Mouse (Mus musculus): ENCODE measurements around the gene Ppp1r32. TPM values are rescaled to one million over a fixed set of nuclear protein-coding genes. Genes with fewer than 3 reads are reported as not detected.

Gene Ppp1r32
- total and polyA plus RNA-seq, 2 experiments from 2014 or later = 5.0 to 7.8 TPM

DNA sequence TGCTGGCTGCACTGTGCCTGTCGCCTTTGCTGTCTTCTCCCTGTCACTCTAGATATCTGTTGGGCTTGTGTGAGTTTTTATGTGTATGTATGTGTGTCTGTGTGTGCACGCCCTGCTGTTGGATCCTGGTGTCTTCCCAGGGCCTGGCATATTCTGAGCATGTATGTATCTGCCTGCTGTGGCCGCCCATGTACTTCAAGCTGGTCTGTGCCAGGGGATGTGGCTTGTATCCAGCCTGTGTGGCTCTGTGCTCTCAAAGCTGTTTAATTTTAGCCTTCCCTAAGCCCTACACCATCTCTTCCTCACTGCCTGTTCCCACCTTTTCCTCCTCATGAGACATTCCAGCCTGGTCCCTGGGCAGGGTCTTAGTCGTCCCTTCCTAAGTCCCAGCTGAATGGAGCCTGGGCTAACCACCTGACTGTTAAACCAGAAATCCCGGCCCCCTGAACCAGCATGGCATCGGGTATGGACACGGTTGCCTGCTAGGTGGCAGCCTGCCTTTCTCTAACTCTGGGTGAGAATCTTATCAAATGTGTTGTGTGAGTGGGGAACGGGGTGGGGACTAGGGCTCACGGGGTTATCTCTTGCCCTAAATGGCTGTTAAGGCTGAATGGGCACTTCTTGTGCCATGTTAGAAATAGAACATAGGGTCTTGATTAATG lies 48.7 kb downstream of the Ppp1r32 start:
- H3K4me1 ChIP-seq (ENCODE audit: insufficient read depth, low read length) = no peaks in the 10 kb centered on the region
- H3K4me3 ChIP-seq (ENCODE audit: low read depth, low read length) = no peak overlapping the region
- DNase-seq (ENCODE audit: low spot score) (no peak), ATAC-seq (ENCODE audit: low FRiP score) (no peak)
- H3K36me3 ChIP-seq (ENCODE audit: insufficient read depth, low read length) = peaks cover 3% of the 10 kb centered on the region; the same call in 1 of the 2 replicates
- WGBS = 55% methylated on average over 9 of the region's 9 CpGs
- H3K9me3 ChIP-seq (ENCODE audit: low read length) = no peaks in the 10 kb centered on the region
- TF ChIP-seq CTCF (IDR thresholded peaks at IDR 0.05) = no peak
- no peak overlapping the region for H3K9ac ChIP-seq (replicated peaks; ENCODE audit: low read length, poor library complexity, severe bottlenecking)
- no peak overlapping the region for H3K27ac ChIP-seq (ENCODE audit: low read depth, low read length)
- no peak overlapping the region for H3K4me2 ChIP-seq (ENCODE audit: low read depth, low read length, poor library complexity, severe bottlenecking)
- H3K27me3 ChIP-seq (ENCODE audit: insufficient read depth, low read length) = no peaks in the 10 kb centered on the region

DNA sequence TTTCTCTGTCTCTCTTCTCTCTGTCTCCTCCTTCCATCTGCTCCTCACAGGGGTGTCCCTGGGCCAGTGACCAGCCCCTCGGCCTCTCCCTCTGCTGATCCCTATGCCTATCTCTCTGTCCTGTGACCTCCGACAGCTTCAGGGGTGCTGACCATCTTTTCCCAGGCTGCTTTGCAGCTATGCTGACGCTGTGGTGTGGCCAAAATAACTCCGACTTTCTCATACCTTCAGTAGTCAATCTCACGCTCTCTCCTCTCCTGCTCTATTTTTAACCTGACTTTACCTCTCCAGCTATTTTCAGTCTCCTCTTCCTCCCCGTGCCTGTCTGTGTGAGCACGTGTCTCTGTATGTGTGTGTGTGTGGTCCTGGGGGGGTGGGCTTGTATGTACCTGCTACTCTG lies 49.5 kb downstream of the Ppp1r32 start:
- TF ChIP-seq CTCF (IDR thresholded peaks at IDR 0.05) = no peak
- Histone ChIP-seq H3K4me1 (ENCODE audit: insufficient read depth, low read length) (no peaks in the 10 kb centered on the region), H3K36me3 (ENCODE audit: insufficient read depth, low read length) (0 out of 2 replicates have a peak, but pooled peaks cover 6% of the 10 kb centered on the region), H3K4me3 (ENCODE audit: low read depth, low read length) (no peak overlapping the region), H3K27ac (ENCODE audit: low read depth, low read length) (no peak overlapping the region), H3K4me2 (ENCODE audit: low read depth, low read length, poor library complexity, severe bottlenecking) (no peak overlapping the region), H3K27me3 (ENCODE audit: insufficient read depth, low read length) (no peaks in the 10 kb centered on the region), H3K9me3 (ENCODE audit: low read length) (no peaks in the 10 kb centered on the region), H3K9ac (replicated peaks; ENCODE audit: low read length, poor library complexity, severe bottlenecking) (0 out of 2 replicates have a peak overlapping the region, but pooled peaks have one; percentile 29)
- DNase-seq (ENCODE audit: low spot score) = no peak
- no peak for ATAC-seq (ENCODE audit: low FRiP score)
- 71% methylated on average over 7 of the region's 7 CpGs for WGBS

DNA sequence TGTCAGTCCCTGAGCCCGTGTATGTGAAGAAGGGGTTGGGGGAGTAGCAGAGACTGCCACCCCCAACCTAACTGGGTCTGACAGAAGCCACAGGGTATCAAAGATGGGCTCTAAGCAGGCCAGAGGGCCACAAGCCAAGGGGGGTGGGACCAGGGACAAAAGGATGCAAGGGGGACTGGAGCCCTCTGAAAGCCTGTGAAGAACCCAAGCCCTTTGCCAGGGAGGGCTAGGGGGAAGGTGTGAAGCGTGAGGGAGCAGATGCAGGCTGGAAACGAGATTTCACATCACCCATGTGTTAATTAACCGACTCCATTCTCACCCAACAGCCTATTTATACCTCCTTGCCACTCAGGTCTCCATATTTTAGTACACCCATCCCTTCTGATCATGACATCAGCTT lies 50.9 kb downstream of the Ppp1r32 start:
- H3K27me3 ChIP-seq (ENCODE audit: insufficient read depth, low read length) = no peaks in the 10 kb centered on the region
- ATAC-seq (ENCODE audit: low FRiP score) (no peak), DNase-seq (ENCODE audit: low spot score) (no peak)
- H3K9ac ChIP-seq (replicated peaks; ENCODE audit: low read length, poor library complexity, severe bottlenecking) = no peak overlapping the region
- H3K4me3 ChIP-seq (ENCODE audit: low read depth, low read length) = no peak overlapping the region
- WGBS = 57% methylated on average over 4 of the region's 4 CpGs
- peaks cover 8% of the 10 kb centered on the region; the same call in 1 of the 2 replicates for H3K36me3 ChIP-seq (ENCODE audit: insufficient read depth, low read length)
- H3K4me2 ChIP-seq (ENCODE audit: low read depth, low read length, poor library complexity, severe bottlenecking) = no peak overlapping the region
- TF ChIP-seq CTCF (IDR thresholded peaks at IDR 0.05) = no peak
- no peak overlapping the region for H3K27ac ChIP-seq (ENCODE audit: low read depth, low read length)
- H3K9me3 ChIP-seq (ENCODE audit: low read length) = no peaks in the 10 kb centered on the region
- H3K4me1 ChIP-seq (ENCODE audit: insufficient read depth, low read length) = no peaks in the 10 kb centered on the region

DNA sequence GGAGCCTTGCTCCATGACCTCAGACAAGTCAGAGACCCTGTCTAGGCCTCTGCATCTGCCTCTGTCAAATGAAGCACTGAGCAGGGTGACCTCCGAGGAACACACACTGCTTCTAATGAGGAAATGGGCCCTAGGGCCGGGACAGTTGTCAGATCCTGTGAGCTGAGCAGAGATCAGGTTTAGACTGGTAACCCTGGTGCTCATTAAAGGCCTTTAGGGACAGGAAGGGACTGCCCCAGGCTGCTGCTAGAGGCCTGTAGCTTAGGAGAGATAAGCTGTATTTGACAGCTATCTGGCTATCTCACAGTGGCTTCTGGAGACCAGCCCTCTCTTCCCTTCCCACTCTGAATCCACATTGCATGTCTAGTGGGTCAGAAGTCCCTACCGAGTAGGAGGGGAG lies 51.3 kb downstream of the Ppp1r32 start:
- no peak overlapping the region for H3K27ac ChIP-seq (ENCODE audit: low read depth, low read length)
- ATAC-seq (ENCODE audit: low FRiP score) = no peak; the same call in 1 of the 2 replicates
- H3K9ac ChIP-seq (replicated peaks; ENCODE audit: low read length, poor library complexity, severe bottlenecking) = no peak overlapping the region
- 49% methylated on average over 3 of the region's 3 CpGs for WGBS
- H3K36me3 ChIP-seq (ENCODE audit: insufficient read depth, low read length) = peaks cover 8% of the 10 kb centered on the region; the same call in 1 of the 2 replicates
- no peak overlapping the region for H3K4me3 ChIP-seq (ENCODE audit: low read depth, low read length)
- no peaks in the 10 kb centered on the region for H3K9me3 ChIP-seq (ENCODE audit: low read length)
- H3K4me1 ChIP-seq (ENCODE audit: insufficient read depth, low read length) = no peaks in the 10 kb centered on the region
- no peak overlapping the region for H3K4me2 ChIP-seq (ENCODE audit: low read depth, low read length, poor library complexity, severe bottlenecking)
- TF ChIP-seq CTCF (IDR thresholded peaks at IDR 0.05) = no peak
- DNase-seq (ENCODE audit: low spot score) = no peak
- no peaks in the 10 kb centered on the region for H3K27me3 ChIP-seq (ENCODE audit: insufficient read depth, low read length)

DNA sequence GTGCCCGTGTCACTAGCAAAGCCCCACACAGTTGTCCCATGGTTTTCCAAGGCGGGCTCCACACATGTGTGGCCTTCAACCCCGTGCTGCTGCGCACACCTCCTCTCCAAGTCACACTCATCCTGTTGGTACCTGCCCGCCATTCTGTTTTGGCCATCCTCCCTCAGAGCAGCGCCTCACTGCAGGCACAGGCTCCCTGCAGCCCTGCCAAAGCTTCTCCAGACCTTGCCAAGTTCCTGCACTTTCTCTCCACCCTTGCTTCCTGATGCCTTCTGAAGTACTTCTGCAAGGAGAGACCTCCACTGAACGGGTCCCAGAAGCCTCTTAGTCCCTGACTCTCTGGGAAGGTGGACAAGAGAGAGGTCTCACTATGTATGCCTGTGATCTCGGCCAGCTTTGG lies 53.4 kb downstream of the Ppp1r32 start:
- no peak overlapping the region for H3K4me3 ChIP-seq (ENCODE audit: low read depth, low read length)
- H3K27me3 ChIP-seq (ENCODE audit: insufficient read depth, low read length) = no peaks in the 10 kb centered on the region
- peaks cover 8% of the 10 kb centered on the region; the same call in 1 of the 2 replicates for H3K36me3 ChIP-seq (ENCODE audit: insufficient read depth, low read length)
- TF ChIP-seq CTCF (IDR thresholded peaks at IDR 0.05) = no peak
- H3K4me1 ChIP-seq (ENCODE audit: insufficient read depth, low read length) = no peaks in the 10 kb centered on the region
- WGBS = 82% methylated on average over 8 of the region's 8 CpGs
- H3K4me2 ChIP-seq (ENCODE audit: low read depth, low read length, poor library complexity, severe bottlenecking) = no peak overlapping the region
- H3K27ac ChIP-seq (ENCODE audit: low read depth, low read length) = no peak overlapping the region
- no peak for DNase-seq (ENCODE audit: low spot score)
- ATAC-seq (ENCODE audit: low FRiP score) = no peak
- no peaks in the 10 kb centered on the region for H3K9me3 ChIP-seq (ENCODE audit: low read length)
- H3K9ac ChIP-seq (replicated peaks; ENCODE audit: low read length, poor library complexity, severe bottlenecking) = no peak overlapping the region

DNA sequence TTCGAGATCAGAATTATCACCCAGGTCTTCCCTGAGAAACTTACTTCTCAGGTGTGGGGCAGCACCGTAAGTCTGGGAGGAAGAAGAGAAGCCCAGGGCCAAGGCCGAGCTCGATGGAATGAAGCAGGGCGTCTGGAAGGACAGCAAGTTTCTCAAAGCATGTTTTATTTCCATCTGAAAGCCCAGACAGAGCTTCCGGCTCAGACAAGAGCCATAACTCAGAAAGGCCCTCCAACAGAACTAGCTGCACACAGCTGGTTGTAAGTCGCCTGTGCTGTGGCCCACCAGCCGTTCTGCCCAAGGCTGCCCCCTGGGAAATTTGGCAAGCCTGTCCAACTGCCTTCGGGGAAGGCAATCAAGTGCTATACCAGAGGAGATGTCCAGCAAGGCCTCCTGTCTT lies 55.3 kb downstream of the Ppp1r32 start:
- Histone ChIP-seq H3K4me1 (ENCODE audit: insufficient read depth, low read length) (no peaks in the 10 kb centered on the region), H3K27me3 (ENCODE audit: insufficient read depth, low read length) (no peaks in the 10 kb centered on the region), H3K36me3 (ENCODE audit: insufficient read depth, low read length) (peaks cover 16% of the 10 kb centered on the region; the same call in 1 of the 2 replicates), H3K27ac (ENCODE audit: low read depth, low read length) (no peak overlapping the region), H3K9me3 (ENCODE audit: low read length) (no peaks in the 10 kb centered on the region), H3K4me2 (ENCODE audit: low read depth, low read length, poor library complexity, severe bottlenecking) (no peak overlapping the region), H3K9ac (replicated peaks; ENCODE audit: low read length, poor library complexity, severe bottlenecking) (no peak overlapping the region), H3K4me3 (ENCODE audit: low read depth, low read length) (no peak overlapping the region)
- WGBS = 78% methylated on average over 9 of the region's 9 CpGs
- no peak for ATAC-seq (ENCODE audit: low FRiP score)
- TF ChIP-seq CTCF (IDR thresholded peaks at IDR 0.05) = no peak
- no peak for DNase-seq (ENCODE audit: low spot score)
